Mouse (Mus musculus) Patski (cell line): ENCODE results near the gene Srxn1. TPM values are rescaled to one million over a fixed set of nuclear protein-coding genes. Genes with fewer than 3 reads are reported as not detected.

Experiments
- ATAC-seq: fragments of 100-300 bp; one replicate; pipeline ENCODE4 v1.8.0; 2021
- CTCF ChIA-PET: fragments of 350-600 bp; sonication (Branson Sonifier 250); formaldehyde crosslinking; loops from one replicate; lab custom pipeline; 2022; ENCODE audit warnings: inconsistent platforms; lab: Charles Lee
- POLR2A ChIA-PET: fragments of 350-600 bp; sonication (Branson Sonifier 250); formaldehyde crosslinking; loops from one replicate; lab custom pipeline; 2022; ENCODE audit warnings: antibody characterized with exemption, inconsistent platforms; lab: Charles Lee
- DNase-seq: peaks from one replicate; pipeline ENCODE4 v3.0.0-alpha.2; 2011; ENCODE audit warnings: low read depth, low spot score
- H3K27me3 ChIP-seq: fragments of 371-371 bp; one replicate; pipeline ENCODE4 v1.5.1; 2021
- CTCF ChIP-seq: fragments of 100-300 bp; IDR thresholded peaks from one replicate; pipeline ENCODE4 v1.5.1; 2021
- in situ Hi-C: fragments of 300-500 bp; cut with MboI; formaldehyde crosslinking; loops from 3 replicates; pipeline ENCODE4 v1.11.1; 2018; ENCODE audit warnings: low pct_unique_long_range_greater_than_20kb, mixed read lengths
- polyA plus RNA-seq: library from polyadenylated mRNA; unstranded; gene quantifications from one replicate; pipeline ENCODE4 v1.2.3, GENCODE M21; 2021

Gene Srxn1
- polyA plus RNA-seq, 1 experiment from 2014 or later: 72.3 TPM

- peaks cover 32% of the 10 kb centered on the region for H3K27me3 ChIP-seq
- ChIA-PET CTCF (no interaction called here), POLR2A (no interaction called here)
- in situ Hi-C loops: no loop called here
- DNase-seq: no peak
- no peak for TF ChIP-seq CTCF
- ATAC-seq: no peak
Measured at GRCm38 (mm10) chr2:152141491-152141890, 36.2 kb downstream of the Srxn1 start.

- H3K27me3 ChIP-seq: peaks cover 32% of the 10 kb centered on the region
- POLR2A ChIA-PET: no interaction called here
- no peak for DNase-seq
- CTCF ChIA-PET: no interaction called here
- in situ Hi-C loops: no loop called here
- no peak for TF ChIP-seq CTCF
- no peak for ATAC-seq
Measured at GRCm38 (mm10) chr2:152142046-152142445, 36.7 kb downstream of the Srxn1 start.

- POLR2A ChIA-PET: no interaction called here
- peaks cover 32% of the 10 kb centered on the region for H3K27me3 ChIP-seq
- no peak for TF ChIP-seq CTCF
- ATAC-seq: no peak
- CTCF ChIA-PET: no interaction called here
- in situ Hi-C loops: no loop called here
- no peak for DNase-seq
Measured at GRCm38 (mm10) chr2:152142571-152142970, 37.3 kb downstream of the Srxn1 start.

- DNase-seq (no peak), ATAC-seq (no peak)
- TF ChIP-seq CTCF: no peak
- in situ Hi-C loops: no loop called here
- ChIA-PET CTCF (no interaction called here), POLR2A (no interaction called here)
- peaks cover 32% of the 10 kb centered on the region for H3K27me3 ChIP-seq
Measured at GRCm38 (mm10) chr2:152143279-152144157, 38.2 kb downstream of the Srxn1 start, which contains the start of gene Tcf15. Gene Tcf15, plus strand, starts transcription at chr2:152143561.

- ATAC-seq (no peak), DNase-seq (no peak)
- TF ChIP-seq CTCF: no peak
- CTCF ChIA-PET: no interaction called here
- POLR2A ChIA-PET: no interaction called here
- in situ Hi-C loops: no loop called here
- peaks cover 30% of the 10 kb centered on the region for H3K27me3 ChIP-seq
Measured at GRCm38 (mm10) chr2:152144158-152144450, 38.8 kb downstream of the Srxn1 start.

GRCm38 (mm10) chr2:152144501-152144900, 39.2 kb downstream of the Srxn1 start:
- in situ Hi-C loops: no loop called here
- ChIA-PET POLR2A (no interaction called here), CTCF (no interaction called here)
- DNase-seq (no peak), ATAC-seq (no peak)
- no peak for TF ChIP-seq CTCF
- peaks cover 28% of the 10 kb centered on the region for H3K27me3 ChIP-seq

- ChIA-PET CTCF (no interaction called here), POLR2A (no interaction called here)
- in situ Hi-C loops: no loop called here
- no peak for TF ChIP-seq CTCF
- DNase-seq: no peak
- H3K27me3 ChIP-seq: peaks cover 28% of the 10 kb centered on the region
- ATAC-seq: no peak
Measured at GRCm38 (mm10) chr2:152145711-152146110, 40.4 kb downstream of the Srxn1 start.

- in situ Hi-C loops: no loop called here
- CTCF ChIA-PET: interaction anchor here (1.5 kb wide), 1 partner anchor 34 kb away, joined by 4 read pairs; no protein-coding TSS in a partner anchor
- DNase-seq (no peak), ATAC-seq (no peak)
- POLR2A ChIA-PET: no interaction called here
- TF ChIP-seq CTCF: no peak
- peaks cover 25% of the 10 kb centered on the region for H3K27me3 ChIP-seq
Measured at GRCm38 (mm10) chr2:152147079-152147478, 41.8 kb downstream of the Srxn1 start.

- ChIA-PET POLR2A (no interaction called here), CTCF (interaction anchor here (1.0 kb wide), 1 partner anchor 60 kb away, joined by 4 read pairs; no protein-coding TSS in a partner anchor)
- ATAC-seq (no peak), DNase-seq (no peak)
- TF ChIP-seq CTCF: no peak
- H3K27me3 ChIP-seq: peaks cover 27% of the 10 kb centered on the region
- in situ Hi-C loops: no loop called here
Measured at GRCm38 (mm10) chr2:152148675-152149074, 43.4 kb downstream of the Srxn1 start.

GRCm38 (mm10) chr2:152149891-152150290, 44.6 kb downstream of the Srxn1 start:
- in situ Hi-C loops: no loop called here
- ChIA-PET CTCF (no interaction called here), POLR2A (interaction anchor here (0.6 kb wide), 1 partner anchor 99 kb away, joined by 4 read pairs; no protein-coding TSS in a partner anchor)
- TF ChIP-seq CTCF: no peak
- ATAC-seq (no peak), DNase-seq (no peak)
- peaks cover 23% of the 10 kb centered on the region for H3K27me3 ChIP-seq

GRCm38 (mm10) chr2:152150373-152150772, 45.1 kb downstream of the Srxn1 start:
- DNase-seq: no peak
- ChIA-PET POLR2A (no interaction called here), CTCF (no interaction called here)
- H3K27me3 ChIP-seq: peaks cover 18% of the 10 kb centered on the region
- in situ Hi-C loops: no loop called here
- no peak for ATAC-seq
- TF ChIP-seq CTCF: no peak
